Mouse (Mus musculus) induced T-regulatory cell, adult 2 months (primary cell): ENCODE measurements around the gene Ing1.

ENCODE experiments used
- DNase-seq: peaks from one replicate; pipeline ENCODE4 v3.0.0-alpha.2; 2012; ENCODE audit warnings: low read depth

The Ing1 gene

DNA sequence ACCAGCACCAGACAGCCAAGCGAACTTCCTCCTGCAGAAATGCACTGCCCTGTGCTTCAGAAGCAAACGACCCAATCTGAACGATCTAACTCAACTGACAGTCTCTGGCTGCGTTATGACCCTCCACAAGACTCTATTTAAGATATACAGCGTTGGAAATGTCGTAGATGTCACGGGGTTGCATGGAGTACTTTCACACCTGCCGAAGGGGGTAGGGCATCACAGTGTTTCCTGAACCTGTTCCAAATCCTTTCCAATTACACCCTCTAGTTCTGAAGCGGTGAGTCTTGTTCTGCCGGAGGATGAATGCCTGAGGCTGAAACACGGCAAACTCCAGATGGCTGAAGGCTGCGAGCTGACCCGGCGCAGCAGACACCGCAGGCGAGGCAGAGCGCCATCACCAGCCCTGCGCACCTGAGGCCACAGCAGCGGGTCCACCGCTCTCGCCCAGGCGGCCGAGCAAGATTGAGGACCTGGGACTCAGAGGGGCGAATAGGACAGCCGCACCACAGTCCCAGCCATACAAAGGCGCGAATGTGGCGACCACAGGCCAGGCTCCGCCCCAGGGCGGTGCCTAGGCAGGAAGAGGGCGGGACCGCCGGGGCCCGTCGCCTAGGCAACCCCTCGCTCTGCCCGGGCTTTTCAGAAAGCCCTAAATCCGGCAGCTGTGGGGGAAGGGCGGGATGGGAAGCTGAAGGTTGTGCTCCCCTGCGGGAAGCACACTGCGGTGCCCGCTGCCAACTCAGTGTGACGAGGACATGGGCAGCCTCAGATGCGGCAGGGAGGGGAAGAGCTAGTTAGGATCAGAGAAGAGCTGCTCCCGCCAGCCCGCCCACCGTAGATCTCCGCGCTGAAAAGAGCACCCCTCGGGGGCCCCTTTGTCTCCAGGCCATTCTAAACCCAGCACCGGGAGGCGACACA lies at the start of gene Ing1:
Gene Ing1 (plus strand): TSS at position 773 of the 921 bp plus-strand sequence.
- peak; percentile 97 for DNase-seq

DNA sequence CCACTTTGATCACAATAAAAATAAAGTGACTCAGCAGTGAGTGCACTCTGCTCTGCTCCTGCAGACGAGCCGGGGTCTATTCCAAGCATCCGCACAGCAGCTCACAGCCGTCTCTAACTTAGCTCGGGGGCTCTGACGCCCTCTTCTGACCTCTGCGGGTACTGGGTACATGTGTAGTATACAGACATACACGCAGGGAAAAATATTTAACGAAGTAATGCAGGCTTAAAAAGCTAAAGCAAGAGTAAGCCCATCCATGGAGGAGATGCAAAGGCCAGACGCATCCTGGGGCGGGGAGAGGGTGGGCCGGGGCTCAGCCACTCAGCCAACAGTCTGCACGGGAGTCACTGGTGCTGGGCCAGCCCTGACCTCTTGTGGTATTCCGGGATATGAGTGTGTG lies 49.3 kb upstream of the Ing1 start:
- DNase-seq: no peak

DNA sequence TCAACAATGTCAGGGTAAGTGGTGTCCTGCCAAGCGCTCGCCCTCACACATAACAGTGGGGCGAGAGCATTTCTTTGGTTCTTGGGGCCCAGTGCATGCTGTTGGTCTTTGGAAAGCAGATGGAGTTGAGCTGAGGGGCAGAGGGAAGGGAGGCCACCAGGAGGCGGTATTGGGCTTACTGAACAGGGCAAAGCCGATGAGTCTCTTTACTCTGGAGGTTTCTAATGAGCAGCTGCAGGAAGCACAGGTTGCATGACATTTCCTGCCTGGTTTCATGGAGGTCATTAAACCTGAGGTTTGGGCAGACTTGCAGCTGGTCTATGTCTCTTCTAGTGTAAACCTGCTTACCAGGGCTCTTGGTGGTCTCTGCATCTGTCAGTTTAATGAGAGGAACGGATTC lies 48.6 kb upstream of the Ing1 start:
- DNase-seq: peak; percentile 76

DNA sequence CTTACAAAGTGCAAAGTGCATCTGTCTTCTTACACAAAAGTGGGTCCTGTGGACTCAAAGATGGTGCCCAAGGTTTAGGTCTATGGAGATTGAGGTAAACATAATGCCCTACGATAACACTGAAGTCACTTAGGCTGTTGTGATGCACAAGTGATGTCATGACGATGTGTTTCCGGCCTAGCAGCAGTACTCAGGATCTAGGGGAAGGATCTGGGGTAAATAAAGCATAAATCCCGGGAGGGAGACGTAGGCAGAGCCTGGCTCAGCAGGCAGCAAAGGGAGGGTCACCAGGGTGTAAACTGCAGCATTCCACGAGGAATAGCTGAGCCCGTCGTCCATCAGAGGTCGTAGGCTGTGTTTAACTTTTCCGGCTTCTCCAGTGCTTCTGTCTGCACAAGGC lies 46.5 kb upstream of the Ing1 start:
- DNase-seq: no peak

DNA sequence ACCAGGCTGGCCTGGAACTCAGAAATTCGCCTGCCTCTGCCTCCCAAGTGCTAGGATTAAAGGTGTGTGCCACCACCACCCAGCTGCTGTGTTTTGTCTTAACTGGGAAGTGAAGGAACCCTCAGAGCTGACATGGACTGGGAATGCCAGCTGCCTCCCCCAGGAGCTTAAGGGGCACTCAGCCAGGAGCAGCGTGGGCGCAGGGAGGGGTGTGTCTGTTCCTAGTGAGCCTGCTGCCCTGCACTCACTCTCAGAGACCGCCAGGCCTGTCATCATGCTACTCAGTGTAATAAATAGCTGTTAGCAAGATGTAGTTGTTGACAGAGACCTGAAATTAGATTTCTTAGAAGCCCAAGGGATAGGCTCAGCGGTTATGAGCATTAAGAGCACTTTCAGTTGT lies 44.4 kb upstream of the Ing1 start:
- no peak for DNase-seq

DNA sequence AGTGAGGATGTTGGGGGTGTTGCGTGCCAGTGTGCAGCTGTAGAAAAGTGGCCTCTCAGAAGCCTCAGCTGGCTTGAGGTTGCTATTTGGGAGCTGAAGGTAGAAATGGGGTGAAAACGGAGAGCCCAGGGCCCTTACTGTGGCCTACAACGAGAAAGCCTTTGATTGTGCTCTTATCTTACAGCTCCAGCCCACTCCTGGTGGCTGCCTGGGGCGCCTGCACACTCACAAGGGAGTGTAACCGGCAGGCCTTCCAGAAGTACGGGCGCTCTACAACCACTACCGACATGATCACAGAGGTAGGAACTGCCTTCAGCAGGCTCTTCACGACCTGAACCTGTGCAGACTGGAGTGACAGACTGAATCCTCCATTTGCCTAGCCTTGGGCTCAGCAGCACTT lies 42.7 kb upstream of the Ing1 start:
- DNase-seq: no peak

DNA sequence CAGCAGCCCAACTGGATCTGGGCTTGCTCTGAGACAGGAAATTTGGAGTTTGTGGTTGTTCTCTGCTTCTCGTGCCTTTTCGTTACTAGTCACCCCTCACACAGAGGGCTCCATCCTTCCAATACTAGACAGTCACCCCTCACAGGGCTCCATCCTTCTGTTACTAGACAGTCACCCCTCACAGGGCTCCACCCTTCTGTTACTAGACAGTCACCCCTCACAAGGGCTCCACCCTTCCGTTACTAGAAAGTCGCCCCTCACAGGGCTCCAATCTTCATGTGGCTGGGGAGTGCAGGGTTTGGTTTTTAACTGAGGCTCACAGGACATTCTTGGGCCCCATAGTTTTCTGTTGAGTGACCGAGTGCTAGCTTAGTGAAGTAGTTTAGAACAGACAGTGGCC lies 42.1 kb upstream of the Ing1 start:
- DNase-seq: no peak

DNA sequence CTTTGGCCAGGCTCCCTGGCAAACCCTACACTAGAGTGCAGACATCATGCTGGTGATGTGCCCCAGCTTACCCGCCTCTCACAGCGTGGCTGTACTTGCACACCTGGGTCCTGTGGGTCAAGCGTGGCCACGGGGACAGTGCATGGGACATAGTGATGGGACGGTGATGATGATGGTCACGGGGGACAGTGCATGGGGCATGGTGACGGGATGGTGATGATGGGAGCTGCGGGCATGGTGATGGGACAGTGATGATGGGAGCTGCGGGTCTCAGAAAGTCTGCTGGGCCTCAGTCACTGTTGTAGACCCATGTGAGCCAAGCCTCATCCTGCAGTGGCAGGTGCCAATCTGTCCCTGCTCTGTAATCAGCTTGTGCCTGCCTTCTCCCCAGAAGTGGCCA lies 39.1 kb upstream of the Ing1 start:
- DNase-seq: no peak

DNA sequence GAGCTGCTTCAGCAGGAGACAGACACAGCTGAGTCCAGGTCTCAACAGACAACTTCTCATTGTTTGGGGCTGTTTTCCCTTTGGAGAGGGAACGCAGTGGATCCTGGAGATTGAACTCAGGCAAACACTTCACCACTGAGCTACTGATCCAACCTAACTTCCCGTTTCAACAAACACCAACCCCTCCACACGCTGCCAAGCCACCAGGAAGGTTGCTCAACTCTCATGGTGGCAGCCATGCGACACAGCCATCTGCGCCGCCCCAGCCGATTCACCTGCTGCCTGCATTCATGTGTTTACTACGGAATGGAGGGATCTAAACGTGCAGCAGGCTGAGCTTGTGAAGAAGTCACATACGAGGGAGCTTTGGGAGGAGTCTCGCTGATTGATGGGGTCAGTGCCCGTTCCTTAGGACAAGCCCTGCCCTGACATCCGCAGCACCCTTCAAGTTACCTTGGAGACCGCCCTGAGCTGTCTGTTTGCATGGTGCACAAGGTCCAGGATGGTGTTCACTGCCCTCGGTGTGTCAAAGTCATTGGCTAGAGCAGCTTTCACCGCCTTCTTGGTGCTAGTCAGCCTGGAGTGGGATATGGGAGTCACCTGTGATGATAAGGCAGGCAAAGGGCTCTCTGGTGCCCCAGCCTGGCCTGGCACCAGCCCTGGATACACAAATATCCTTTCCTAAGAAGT lies 37.9 kb upstream of the Ing1 start:
- no peak for DNase-seq

DNA sequence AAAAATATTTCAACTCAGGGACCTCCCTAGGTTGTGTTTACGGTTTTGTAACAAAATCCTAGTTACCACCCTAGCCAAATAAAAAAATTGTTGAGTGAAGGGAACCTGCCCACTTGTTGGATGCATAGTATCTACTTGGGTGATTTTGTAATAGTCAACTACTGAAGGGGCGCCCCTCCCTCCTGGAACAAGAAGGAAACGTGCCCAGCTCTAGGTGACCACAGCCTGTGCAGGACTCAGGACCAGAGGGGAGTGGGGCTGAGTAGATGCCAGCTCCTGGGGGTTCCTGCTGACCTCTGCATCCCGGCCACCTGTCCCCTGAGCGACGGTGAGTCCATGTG lies 37.3 kb upstream of the Ing1 start:
- no peak for DNase-seq

DNA sequence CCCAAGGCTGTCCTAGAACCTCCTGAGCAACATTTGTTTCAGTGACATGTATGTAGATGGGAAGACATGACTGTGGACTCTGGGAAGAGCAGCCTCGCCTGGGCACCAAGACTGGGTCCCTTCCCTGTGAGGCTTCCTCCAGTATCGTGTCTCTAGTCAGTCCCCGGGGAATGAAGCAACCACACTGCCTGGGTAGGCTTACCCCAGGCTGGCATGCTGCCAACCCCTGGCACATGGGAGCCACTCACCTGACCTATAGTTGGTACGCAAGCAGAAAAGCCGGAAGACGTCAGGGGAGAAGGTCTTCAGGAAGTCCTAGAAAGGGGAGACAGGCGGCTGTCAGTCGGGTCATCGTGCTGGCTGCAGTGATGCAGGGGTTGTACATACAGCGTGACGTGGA lies 36.7 kb upstream of the Ing1 start:
- no peak for DNase-seq

DNA sequence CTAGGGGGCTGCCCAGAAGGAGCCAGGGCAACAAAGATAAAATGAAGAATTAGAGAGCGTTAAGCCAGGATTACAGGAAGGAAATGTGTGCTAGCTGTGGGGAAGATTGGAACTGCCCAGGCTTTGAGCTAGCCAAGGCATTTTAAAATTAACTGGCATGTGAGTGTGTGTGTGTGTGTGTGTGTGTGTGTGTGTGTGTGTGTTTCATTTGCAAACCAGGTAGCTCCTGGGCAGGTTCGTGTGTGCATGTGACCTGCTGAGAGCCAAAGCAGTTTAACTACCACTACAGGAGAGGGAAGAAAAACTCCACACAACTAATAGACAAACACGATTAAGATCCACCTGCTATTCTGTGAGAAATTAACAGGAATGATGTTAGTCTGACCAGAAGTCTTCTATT lies 32.0 kb upstream of the Ing1 start:
- no peak for DNase-seq

DNA sequence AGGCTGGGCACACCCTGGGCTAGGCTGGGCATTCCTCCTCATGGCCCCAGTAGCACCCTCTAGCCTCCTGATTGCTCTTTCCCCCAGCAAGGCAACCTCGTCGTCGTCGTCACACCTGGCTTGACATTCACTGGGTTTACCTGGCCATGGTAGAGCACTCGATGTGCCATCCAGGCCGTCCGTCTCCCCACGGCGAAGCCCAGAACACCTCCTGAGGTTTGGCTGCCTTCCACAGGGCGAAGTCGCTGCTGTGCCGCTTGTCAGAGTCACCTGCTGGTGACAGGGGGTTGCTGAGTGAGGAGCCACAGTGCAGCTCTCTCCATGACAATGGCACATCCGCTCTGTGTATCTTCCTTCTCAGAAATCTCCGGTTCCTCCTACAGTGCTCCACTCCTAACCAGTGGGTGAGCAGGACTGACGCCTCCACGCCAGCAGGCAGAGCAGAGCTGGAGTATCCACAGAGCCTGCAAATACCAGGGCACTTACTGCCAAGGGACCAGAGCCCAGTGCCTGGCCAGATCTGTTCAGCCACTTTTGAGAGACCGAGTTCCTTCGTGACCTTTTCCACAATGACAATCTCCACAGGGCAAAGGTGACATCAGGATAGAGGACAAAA lies 25.1 kb upstream of the Ing1 start:
- DNase-seq: no peak

DNA sequence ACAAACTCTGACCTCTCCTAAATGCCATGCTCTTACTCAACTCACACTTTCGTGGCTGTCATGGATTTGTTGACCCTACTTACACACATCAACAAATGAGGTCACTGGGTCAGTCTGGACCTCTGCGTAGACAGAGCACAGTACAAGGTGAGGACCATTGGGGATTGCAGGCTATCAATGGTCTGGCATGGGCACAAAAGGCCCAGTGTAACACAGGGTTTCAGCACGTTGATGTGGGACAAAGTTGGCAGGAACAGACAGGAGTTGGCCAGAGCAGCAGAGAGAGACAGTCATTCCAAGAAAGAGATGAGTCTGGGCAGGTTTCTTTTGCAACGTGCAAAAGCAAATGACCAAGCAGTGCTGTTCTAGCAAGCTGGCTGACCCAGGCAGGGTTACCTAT lies 24.5 kb upstream of the Ing1 start:
- DNase-seq: no peak

DNA sequence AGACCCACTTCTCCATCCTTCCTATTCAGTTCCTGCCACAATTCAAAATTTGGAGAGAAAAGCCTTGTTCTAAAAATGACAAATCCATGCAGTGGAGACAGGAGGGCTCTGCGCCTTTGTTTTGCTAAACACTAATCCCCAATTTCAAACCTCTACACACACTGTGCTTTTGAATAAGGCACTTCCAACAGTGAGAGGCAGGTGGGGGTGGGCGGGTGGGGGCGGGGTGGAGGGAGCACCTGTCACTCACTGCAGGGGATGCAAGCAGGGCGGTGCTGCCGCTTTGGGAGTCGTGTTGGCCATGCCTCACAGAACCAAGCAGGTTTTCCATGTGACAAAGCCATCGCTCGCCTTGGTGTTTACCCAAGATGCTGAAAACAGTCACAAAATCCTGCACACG lies 20.9 kb upstream of the Ing1 start:
- DNase-seq: no peak

DNA sequence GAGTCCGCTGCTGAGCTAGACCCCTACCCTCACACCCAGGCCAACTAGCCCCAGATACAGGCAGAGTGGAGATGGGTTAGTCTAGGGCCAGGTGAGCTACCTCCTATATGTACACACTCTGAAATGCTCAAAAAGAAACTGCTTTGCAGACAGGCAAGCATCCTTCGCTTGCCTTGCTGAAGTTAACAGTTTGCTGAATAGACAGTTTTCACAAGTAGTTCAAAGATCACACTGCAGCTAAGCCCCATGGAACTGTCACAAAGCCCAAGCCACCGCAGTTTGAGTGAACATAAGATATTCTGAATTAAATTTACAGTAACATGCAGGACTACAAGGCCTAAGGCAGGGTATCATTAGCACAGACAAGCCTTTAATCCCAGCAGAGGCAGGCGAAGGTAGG lies 16.3 kb upstream of the Ing1 start:
- DNase-seq: no peak

DNA sequence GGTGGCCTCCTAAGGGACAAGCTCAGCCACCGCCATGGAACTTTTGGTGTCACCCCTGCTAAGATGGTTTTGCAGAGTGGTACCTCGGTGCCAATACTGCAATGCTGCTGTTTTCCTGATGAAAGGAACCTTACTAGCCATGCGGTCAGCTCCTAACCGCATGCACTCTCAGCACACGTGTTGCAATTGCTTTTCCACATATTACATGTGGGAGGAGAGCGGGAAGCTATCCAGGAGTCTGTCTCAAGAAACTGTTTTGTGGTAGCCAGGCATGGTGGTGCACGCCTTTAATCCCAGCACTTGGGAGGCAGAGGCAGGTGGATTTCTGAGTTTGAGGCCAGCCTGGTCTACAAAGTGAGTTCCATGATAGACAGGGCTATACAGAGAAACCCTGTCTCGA lies 15.2 kb upstream of the Ing1 start:
- DNase-seq: no peak

DNA sequence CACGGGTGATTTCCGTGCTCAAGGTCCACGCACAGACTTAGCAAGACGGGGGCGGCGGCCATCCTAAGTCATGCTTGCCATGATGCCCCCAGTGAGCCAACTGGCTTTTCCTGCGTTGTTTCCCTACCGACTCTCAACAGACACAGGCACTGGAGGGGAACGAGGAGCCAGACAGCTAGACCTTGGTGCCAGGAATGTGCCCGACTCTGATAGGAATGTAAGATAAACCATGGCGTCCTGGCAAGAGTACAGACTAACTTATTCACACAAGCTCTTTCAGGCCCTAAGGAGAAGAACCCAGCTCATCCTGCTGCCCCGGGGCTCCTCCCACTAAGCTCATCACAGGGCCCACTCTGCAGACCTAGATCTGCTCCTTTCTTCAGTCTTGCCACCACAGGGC lies 13.3 kb upstream of the Ing1 start:
- DNase-seq: no peak

DNA sequence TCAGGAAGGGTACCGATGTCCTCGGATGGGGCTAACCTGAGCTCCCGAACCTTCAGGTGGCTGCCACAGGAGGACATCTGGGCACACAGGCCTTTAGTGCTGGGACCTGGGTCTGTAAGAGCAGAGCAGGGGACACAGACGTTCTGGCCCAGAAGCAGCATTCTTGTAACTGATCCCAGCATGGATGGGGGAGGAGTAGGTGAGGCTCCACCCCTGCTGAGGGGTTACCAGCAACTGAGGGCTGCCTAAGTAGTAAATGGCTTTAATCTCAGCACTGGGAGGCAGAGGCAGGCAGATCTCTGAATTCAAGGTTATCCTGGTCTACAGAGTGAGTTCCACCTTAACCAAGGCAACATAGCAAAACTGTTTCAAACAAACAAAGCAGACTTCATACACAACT lies 12.5 kb upstream of the Ing1 start:
- DNase-seq: no peak

DNA sequence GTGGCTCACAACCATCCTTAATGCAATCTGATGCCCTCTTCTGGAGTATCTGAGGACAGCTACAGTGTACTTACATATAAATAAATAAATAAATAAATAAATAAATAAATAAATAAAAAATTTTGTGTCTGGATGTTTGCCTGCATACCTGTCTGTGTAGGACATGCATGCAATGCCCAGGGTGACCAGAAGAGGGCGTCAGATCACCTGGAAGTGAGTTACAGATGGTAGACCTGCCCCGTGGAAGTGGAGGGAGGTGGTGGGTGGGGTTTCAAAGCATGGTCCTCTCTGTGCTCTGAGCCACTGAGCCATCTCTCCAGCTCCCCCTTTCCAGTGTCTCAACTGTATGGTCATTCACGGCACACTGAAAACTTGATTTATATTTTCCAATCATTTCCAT lies 11.0 kb upstream of the Ing1 start:
- peak; percentile 86 for DNase-seq

DNA sequence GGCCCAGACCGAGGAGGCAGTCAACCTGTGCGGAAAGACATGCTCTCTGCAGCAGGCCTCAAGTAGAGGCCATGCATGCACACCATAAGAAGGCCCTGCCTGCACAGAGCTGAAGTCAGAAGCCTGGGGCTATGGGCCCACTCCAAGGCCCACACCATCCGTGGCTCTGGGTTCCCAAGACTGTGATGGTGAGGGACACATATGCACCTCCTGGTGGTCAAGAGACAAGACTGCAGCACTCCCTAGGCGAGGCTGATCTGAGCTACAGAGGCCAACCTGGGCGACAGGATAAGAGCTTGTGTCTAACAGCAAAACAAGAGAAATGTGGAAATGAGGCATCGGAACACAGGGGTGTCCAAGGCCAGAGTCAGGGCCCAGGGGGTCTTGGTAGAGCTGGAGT lies 8.3 kb upstream of the Ing1 start:
- DNase-seq: peak; percentile 48

DNA sequence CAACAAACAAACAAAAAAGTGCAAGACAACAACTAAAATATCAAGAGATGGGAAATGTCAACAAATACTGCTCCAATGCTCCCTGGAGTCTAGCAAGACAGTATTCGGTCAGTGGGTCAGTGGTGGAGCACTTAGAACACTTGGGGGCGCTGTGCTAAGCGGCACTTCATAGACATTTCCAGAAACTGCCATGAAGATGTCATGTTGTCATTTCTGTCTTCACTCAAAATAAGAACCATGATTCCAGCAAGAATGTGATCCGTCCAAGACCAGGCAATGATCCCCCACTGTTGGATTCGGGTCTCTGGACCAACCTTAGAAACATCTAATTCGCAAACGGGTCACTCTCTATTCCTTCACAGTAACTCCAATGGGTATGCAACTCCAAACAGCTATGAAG lies 5.7 kb upstream of the Ing1 start:
- DNase-seq: peak; percentile 84

DNA sequence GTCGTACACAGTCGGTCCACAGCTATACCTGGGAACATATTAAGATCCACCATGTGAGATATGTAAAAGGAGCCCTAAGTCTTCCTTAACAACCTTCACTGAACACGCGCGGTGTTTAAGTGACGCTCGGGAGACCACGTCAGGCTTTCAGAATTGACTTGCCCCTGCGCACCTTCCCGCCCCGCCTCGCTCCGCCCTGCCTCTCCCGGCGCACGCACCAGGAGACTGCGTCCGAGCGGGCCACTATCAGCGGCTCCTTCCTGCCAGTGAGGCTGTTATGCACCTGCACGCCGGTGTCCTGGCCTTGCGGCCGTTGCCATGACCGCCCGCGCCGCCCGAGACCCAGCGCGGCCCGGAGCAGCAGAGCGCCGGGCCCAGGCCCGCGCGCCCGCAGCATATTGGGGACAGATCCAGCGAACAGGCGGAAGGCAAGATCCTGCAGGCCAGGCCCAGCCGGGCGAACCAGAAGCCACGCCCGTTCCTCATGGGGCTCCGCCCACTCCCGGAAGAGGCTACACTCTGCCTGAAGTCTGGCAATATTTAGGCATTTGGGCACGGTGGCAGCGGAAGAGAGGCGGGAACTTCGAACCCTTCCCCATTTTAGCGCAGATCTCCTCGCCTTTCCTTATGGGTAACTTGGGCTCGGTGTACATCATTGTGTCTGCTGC lies 5.0 kb upstream of the Ing1 start, which contains the start of gene Cars2:
Gene Cars2 (minus strand): TSS at position 503 of the 668 bp plus-strand sequence.
- peak; percentile 95 for DNase-seq
